ENCODE assay signal across 21 mouse cellular contexts in genomic region chr14:60818045-60818444, GRCm38 (mm10). TPM values are rescaled to one million over a fixed set of nuclear protein-coding genes. Genes with fewer than 3 reads are reported as not detected.
DNase-seq lines count a peak whose midpoint lies in the region; ATAC-seq and TF ChIP-seq lines count a peak whose summit lies in the region.
"Had no signal": no experiment of that assay in that cellular context is flagged by ENCODE, and none has a peak within 500 bp of the region (broad histone marks: within the 10 kb centered on the region; RNA-seq: fewer than 3 reads in every experiment).

No protein-coding gene starts in this region.

- 0 out of 2 replicates have a peak, but pooled peaks have one; percentile 45 for ATAC-seq in heart, embryonic 12.5 days (ENCODE audit: insufficient number of reproducible peaks, low FRiP score)
- ATAC-seq: CD4-positive, CD25-positive, alpha-beta regulatory T cell, adult 4 months; inflammation-experienced regulatory T-cells, adult 6 months; midbrain, embryonic 13.5 days had no signal

- H3K4me3 ChIP-seq in heart, embryonic 12.5 days: no peak overlapping the region
- H3K4me3 ChIP-seq in heart, adult 2 months: no peak overlapping the region
- H3K4me3 ChIP-seq: hindbrain, embryonic 12.5 days; midbrain, embryonic 13.5 days; myocyte; neural tube, embryonic 15.5 days had no signal

- DNase-seq in adrenal gland, adult (ENCODE audit: inconsistent age in 2 of 2, low spot score in 1 of 2): peak; percentile 51 to 73
- no peak for DNase-seq in adrenal gland, postnatal 10 days
- no peak for DNase-seq in heart, adult 2 months
- peak; percentile 17 for DNase-seq in ovary, postnatal 36 days (ENCODE audit: low spot score)
- DNase-seq in ovary, adult 18-20 months (ENCODE audit: low spot score): no peak
- DNase-seq in lung, postnatal 4 days: peak; percentile 26 to 71
- DNase-seq in kidney, postnatal 14 days: no peak
- DNase-seq: cerebellum, adult 9-11 months; gastrocnemius, postnatal 25 days; kidney, adult 9 months; retina, postnatal 1 day had no signal

- 56% methylated on average over 5 of the region's 5 CpGs for WGBS in heart, embryonic 12.5 days
- WGBS in heart, adult 2 months: 63% methylated on average over 5 of the region's 5 CpGs

- no peaks in the 10 kb centered on the region for H3K27me3 ChIP-seq in heart, embryonic 12.5 days (replicated peaks)
- no peaks in the 10 kb centered on the region for H3K27me3 ChIP-seq in heart, adult 2 months (ENCODE audit: control insufficient read depth, insufficient read depth, low read length)
- H3K27me3 ChIP-seq: hindbrain, embryonic 12.5 days; midbrain, embryonic 13.5 days; neural tube, embryonic 15.5 days had no signal

- TF ChIP-seq EP300 in heart, adult 2 months (IDR thresholded peaks at IDR 0.05; ENCODE audit: insufficient read depth, low read depth, low read length): no peak

- TF ChIP-seq POLR2A in heart, adult 2 months (IDR thresholded peaks at IDR 0.05; ENCODE audit: insufficient read depth, low read depth, low read length): no peak

- intact Hi-C loops in heart, adult 2 months (cut with DNase I): no loop called here

- H3K27ac ChIP-seq in heart, embryonic 12.5 days (ENCODE audit: poor library complexity, severe bottlenecking): peak overlapping the region; percentile 49
- H3K27ac ChIP-seq in heart, adult 2 months: no peak overlapping the region
- H3K27ac ChIP-seq: hindbrain, embryonic 12.5 days; midbrain, embryonic 13.5 days; neural tube, embryonic 15.5 days had no signal

- peaks cover 14% of the 10 kb centered on the region for H3K4me1 ChIP-seq in heart, embryonic 12.5 days (replicated peaks)
- no peaks in the 10 kb centered on the region; the same call in 1 of the 2 replicates for H3K4me1 ChIP-seq in heart, adult 2 months (ENCODE audit: control insufficient read depth, insufficient read depth, low read length)
- H3K4me1 ChIP-seq: hindbrain, embryonic 12.5 days; midbrain, embryonic 13.5 days; neural tube, embryonic 15.5 days had no signal

- peaks cover 18% of the 10 kb centered on the region for H3K36me3 ChIP-seq in heart, embryonic 12.5 days
- H3K36me3 ChIP-seq in heart, adult 2 months (ENCODE audit: control insufficient read depth, insufficient read depth, low read length): no peaks in the 10 kb centered on the region

- TF ChIP-seq CTCF in heart, adult 2 months (IDR thresholded peaks at IDR 0.05): no peak

- no peak overlapping the region for H3K4me2 ChIP-seq in heart, embryonic 12.5 days
- H3K4me2 ChIP-seq: hindbrain, embryonic 12.5 days; liver, embryonic 11.5 days; midbrain, embryonic 13.5 days; neural tube, embryonic 15.5 days had no signal

- H3K79me2 ChIP-seq in heart, adult 2 months (replicated peaks; ENCODE audit: control insufficient read depth, insufficient read depth, low read length): no peaks in the 10 kb centered on the region; the same call in 1 of the 2 replicates

- H3K9me3 ChIP-seq in heart, embryonic 12.5 days (replicated peaks): no peaks in the 10 kb centered on the region
- H3K9me3 ChIP-seq: G1E; hindbrain, embryonic 12.5 days; midbrain, embryonic 13.5 days; neural tube, embryonic 15.5 days had no signal

- H3K9ac ChIP-seq in heart, embryonic 12.5 days: no peak overlapping the region
- no peak overlapping the region for H3K9ac ChIP-seq in heart, adult 2 months (ENCODE audit: low read depth, low read length)
- H3K9ac ChIP-seq: hindbrain, embryonic 12.5 days; midbrain, embryonic 13.5 days; neural tube, embryonic 15.5 days had no signal

RNA-seq across cellular contexts. Expression of gene Mipep, which starts 33.7 kb away (rescaled TPM):
- total RNA-seq in adrenal gland, postnatal 10 days (2021): 10 to 100 TPM; 52.9 to 57.9 TPM
- 29.5 and 31.4 TPM in 2 replicates for polyA plus RNA-seq in heart, embryonic 12.5 days (2016; fragmentation: Nextera tagmentation; extraction: Ambion mirVana)
- total RNA-seq in heart, adult 2 months (2021): 10 to 100 TPM; 61.6 to 71.8 TPM
- 26.0 and 38.4 TPM in 2 replicates for polyA plus RNA-seq in heart, adult 2 months (2012; rRNA removed)

RNA-seq across cellular contexts. Expression of gene C1qtnf9, which starts 50.1 kb away (rescaled TPM):
- 10 to 100 TPM; 17.0 to 18.9 TPM for total RNA-seq in adrenal gland, postnatal 10 days (2021)
- 0.20 TPM in 1 of 2 replicates, not detected in the other for polyA plus RNA-seq in heart, embryonic 12.5 days (2016; fragmentation: Nextera tagmentation; extraction: Ambion mirVana)
- 10 to 100 TPM; 44.0 to 45.5 TPM for total RNA-seq in heart, adult 2 months (2021)
- polyA plus RNA-seq in heart, adult 2 months (2012; rRNA removed): 27.8 and 59.4 TPM in 2 replicates
- polyA plus RNA-seq: forebrain, embryonic 11.5 days; G1E; midbrain, embryonic 13.5 days; myocyte had no signal

Comparison
In these comparisons a context has a peak if more than half of its experiments do, and no peak if none do; other contexts are left out.
1. DNase-seq: peak in adrenal gland, adult (2 of 2), ovary, postnatal 36 days (single experiment) and lung, postnatal 4 days (2 of 2); none in adrenal gland, postnatal 10 days (single experiment), heart, adult 2 months (0 of 2), ovary, adult 18-20 months (single experiment) and kidney, postnatal 14 days (single experiment).